Mouse (Mus musculus): ENCODE results near the gene Faap100. TPM values are rescaled to one million over a fixed set of nuclear protein-coding genes. Genes with fewer than 3 reads are reported as not detected.

Gene Faap100
- total and polyA plus RNA-seq, 3 experiments, result 6.2 to 30.6 (median 13.6) TPM

DNA sequence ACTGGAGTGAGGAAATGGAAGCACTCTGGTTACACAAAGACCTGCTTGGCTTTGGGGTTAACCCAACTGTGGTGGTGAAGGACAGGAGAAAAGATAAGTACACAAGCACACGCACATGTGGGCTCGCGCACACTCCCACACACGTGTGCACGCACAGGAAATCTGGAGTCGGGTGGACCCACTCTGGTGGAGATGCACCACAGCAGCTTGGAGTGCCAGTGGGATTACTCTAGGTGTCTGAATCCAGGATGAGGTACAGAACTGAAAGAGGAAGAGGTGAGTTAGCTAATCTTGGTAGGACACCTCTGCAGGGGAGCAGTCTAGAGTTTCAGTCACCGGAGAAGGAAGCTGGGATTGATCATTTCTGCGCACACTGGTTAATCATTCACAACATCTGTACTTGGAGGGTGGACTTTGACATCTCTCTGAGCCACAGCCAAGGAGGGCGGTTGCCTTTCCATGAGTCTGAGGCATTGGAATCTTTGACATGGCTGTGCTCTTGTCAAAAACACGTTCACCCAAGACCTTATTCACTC lies 38.5 kb downstream of the Faap100 start:
- H3K27me3 ChIP-seq (ENCODE audit: insufficient read depth, low read length), result peaks cover 18% of the 10 kb centered on the region
- no peak for ATAC-seq (ENCODE audit: extremely low read depth, insufficient number of reproducible peaks, low FRiP score, poor library complexity, severe bottlenecking)
- TF ChIP-seq CTCF (IDR thresholded peaks at IDR 0.05; ENCODE audit: low read depth, low read length) (no peak), POLR2AphosphoS5 (IDR thresholded peaks at IDR 0.05; ENCODE audit: insufficient replicate concordance, low read depth, low read length) (no peak), TAL1 (conservative IDR thresholded peaks at IDR 0.05; ENCODE audit: low read depth, low read length) (no peak), GATA2 (IDR thresholded peaks at IDR 0.05; ENCODE audit: borderline replicate concordance, low read depth, low read length) (no peak), GATA1 (IDR thresholded peaks at IDR 0.05; ENCODE audit: borderline replicate concordance, low read length) (no peak)
- H3K4me3 ChIP-seq (ENCODE audit: low read depth, low read length), result no peak overlapping the region; the same call in 1 of the 2 replicates
- H3K4me1 ChIP-seq (ENCODE audit: insufficient read depth, low read depth, low read length), result peaks cover 10% of the 10 kb centered on the region
- no peak for DNase-seq (ENCODE audit: low spot score)
- H3K9me3 ChIP-seq (replicated peaks), result no peaks in the 10 kb centered on the region
- peaks cover 2% of the 10 kb centered on the region for H3K36me3 ChIP-seq (replicated peaks)

DNA sequence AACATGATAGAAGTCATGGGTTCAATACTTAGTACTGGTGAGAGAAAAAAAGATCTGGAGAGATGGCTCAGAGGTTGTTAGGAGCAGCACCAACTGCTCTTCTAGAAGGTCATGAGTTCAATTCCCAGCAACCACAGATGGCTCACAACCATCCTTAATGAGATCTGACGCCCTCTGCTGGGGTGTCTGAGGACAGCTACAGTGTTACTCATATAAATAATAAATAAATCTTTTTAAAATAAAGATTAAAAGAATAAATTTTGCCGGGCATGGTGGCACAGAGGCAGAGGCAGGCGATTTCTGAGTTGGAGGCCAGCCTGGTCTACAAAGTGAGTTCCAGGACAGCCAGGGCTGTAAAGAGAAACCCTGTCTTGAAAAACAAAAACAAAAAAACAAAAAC lies 39.8 kb downstream of the Faap100 start:
- Histone ChIP-seq H3K9me3 (replicated peaks) (peaks cover 3% of the 10 kb centered on the region; the same call in 1 of the 2 replicates), H3K4me1 (ENCODE audit: insufficient read depth, low read depth, low read length) (peaks cover 10% of the 10 kb centered on the region), H3K36me3 (replicated peaks) (no peaks in the 10 kb centered on the region), H3K4me3 (ENCODE audit: low read depth, low read length) (no peak overlapping the region), H3K27me3 (ENCODE audit: insufficient read depth, low read length) (peaks cover 18% of the 10 kb centered on the region)
- ATAC-seq (ENCODE audit: extremely low read depth, insufficient number of reproducible peaks, low FRiP score, poor library complexity, severe bottlenecking) (no peak), DNase-seq (ENCODE audit: low spot score) (no peak)
- TF ChIP-seq POLR2AphosphoS5 (IDR thresholded peaks at IDR 0.05; ENCODE audit: insufficient replicate concordance, low read depth, low read length) (no peak), TAL1 (conservative IDR thresholded peaks at IDR 0.05; ENCODE audit: low read depth, low read length) (no peak), GATA2 (IDR thresholded peaks at IDR 0.05; ENCODE audit: borderline replicate concordance, low read depth, low read length) (no peak), CTCF (IDR thresholded peaks at IDR 0.05; ENCODE audit: low read depth, low read length) (no peak), GATA1 (IDR thresholded peaks at IDR 0.05; ENCODE audit: borderline replicate concordance, low read length) (no peak)

DNA sequence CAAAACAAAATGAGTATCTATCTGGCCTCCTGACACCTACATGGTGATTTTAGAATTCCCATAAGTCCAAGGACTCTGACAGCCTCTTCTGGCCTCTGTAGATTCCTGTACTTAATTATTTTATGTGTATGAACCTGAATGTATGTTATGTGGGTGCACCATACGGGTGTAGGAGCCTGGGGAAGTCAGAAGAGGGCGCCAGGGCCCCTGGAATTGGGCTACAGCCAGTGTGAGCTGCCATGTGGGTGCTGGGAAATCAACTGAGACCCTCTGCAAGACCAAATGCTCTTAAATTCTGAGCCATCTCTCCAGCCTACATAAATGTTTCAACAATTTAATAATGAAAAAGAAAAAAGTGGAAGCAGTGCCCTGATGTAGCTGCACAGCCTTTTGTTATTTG lies 41.1 kb downstream of the Faap100 start:
- Histone ChIP-seq H3K27me3 (ENCODE audit: insufficient read depth, low read length) (peaks cover 18% of the 10 kb centered on the region), H3K36me3 (replicated peaks) (no peaks in the 10 kb centered on the region), H3K9me3 (replicated peaks) (peaks cover 3% of the 10 kb centered on the region; the same call in 1 of the 2 replicates), H3K4me3 (ENCODE audit: low read depth, low read length) (no peak overlapping the region), H3K4me1 (ENCODE audit: insufficient read depth, low read depth, low read length) (peaks cover 10% of the 10 kb centered on the region)
- ATAC-seq (ENCODE audit: extremely low read depth, insufficient number of reproducible peaks, low FRiP score, poor library complexity, severe bottlenecking) (no peak), DNase-seq (ENCODE audit: low spot score) (no peak)
- TF ChIP-seq CTCF (IDR thresholded peaks at IDR 0.05; ENCODE audit: low read depth, low read length), result no peak
- no peak for TF ChIP-seq GATA1 (IDR thresholded peaks at IDR 0.05; ENCODE audit: borderline replicate concordance, low read length)

DNA sequence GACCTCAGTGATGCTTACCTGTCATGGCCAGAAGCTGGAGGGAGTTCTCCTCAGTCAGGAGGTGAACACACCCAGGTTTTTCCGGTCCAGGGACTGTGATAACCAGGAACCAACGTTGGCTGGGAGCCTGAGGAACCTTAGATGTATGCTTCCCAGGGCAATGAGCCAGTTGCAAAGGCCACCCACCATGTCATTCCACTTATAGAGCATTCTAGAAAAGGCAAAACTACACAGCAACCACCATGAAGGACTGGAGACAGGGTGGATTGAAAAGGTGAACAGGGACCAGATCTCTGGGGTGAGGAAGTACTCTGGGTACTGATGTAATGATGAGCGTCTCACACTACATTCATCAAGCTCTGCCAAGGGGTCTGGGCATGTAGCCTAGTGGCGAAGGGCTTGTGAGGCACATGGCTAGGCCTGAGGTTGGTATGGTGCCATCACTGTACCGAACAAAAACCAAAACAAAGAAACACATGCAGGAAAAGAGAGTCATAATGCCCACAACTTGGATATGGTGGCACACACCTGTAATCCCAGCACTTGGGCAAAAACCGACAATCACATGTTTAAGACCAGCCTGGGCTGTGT lies 43.0 kb downstream of the Faap100 start:
- DNase-seq (ENCODE audit: low spot score) (no peak), ATAC-seq (ENCODE audit: extremely low read depth, insufficient number of reproducible peaks, low FRiP score, poor library complexity, severe bottlenecking) (no peak)
- Histone ChIP-seq H3K4me3 (ENCODE audit: low read depth, low read length) (no peak overlapping the region), H3K9me3 (replicated peaks) (peaks cover 3% of the 10 kb centered on the region; the same call in 1 of the 2 replicates), H3K36me3 (replicated peaks) (no peaks in the 10 kb centered on the region), H3K27me3 (ENCODE audit: insufficient read depth, low read length) (peaks cover 18% of the 10 kb centered on the region), H3K4me1 (ENCODE audit: insufficient read depth, low read depth, low read length) (peaks cover 10% of the 10 kb centered on the region)
- TF ChIP-seq CTCF (IDR thresholded peaks at IDR 0.05; ENCODE audit: low read depth, low read length), result no peak
- TF ChIP-seq GATA1 (IDR thresholded peaks at IDR 0.05; ENCODE audit: borderline replicate concordance, low read length), result no peak
- TF ChIP-seq TAL1 (conservative IDR thresholded peaks at IDR 0.05; ENCODE audit: low read depth, low read length), result no peak
- TF ChIP-seq POLR2AphosphoS5 (IDR thresholded peaks at IDR 0.05; ENCODE audit: insufficient replicate concordance, low read depth, low read length), result no peak
- TF ChIP-seq GATA2 (IDR thresholded peaks at IDR 0.05; ENCODE audit: borderline replicate concordance, low read depth, low read length), result no peak

DNA sequence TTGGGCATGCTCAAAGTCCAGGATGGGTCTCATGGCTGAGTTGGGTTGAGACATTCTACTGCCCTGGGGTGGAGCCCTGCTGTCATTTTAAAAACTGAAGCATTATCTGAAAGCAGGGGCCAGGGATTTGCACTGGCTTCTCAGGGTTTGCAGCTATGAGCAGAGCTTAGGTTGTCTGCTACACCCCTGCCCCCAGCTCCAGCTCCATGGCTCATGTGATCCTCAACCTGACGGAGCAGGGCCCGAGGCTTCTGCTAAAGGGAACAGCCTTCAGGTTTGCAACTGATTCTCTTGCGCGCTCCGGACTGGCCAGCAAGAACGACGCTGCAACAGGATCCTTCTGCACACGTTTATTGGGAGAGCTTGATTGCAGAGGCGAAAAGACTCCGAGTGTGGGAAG lies 58.4 kb downstream of the Faap100 start:
- Histone ChIP-seq H3K9me3 (replicated peaks) (peaks cover 2% of the 10 kb centered on the region), H3K4me1 (ENCODE audit: insufficient read depth, low read depth, low read length) (peaks cover 22% of the 10 kb centered on the region), H3K27me3 (ENCODE audit: insufficient read depth, low read length) (peaks cover 2% of the 10 kb centered on the region; the same call in 1 of the 2 replicates), H3K4me3 (ENCODE audit: low read depth, low read length) (no peak overlapping the region), H3K36me3 (replicated peaks) (no peaks in the 10 kb centered on the region)
- ATAC-seq (ENCODE audit: extremely low read depth, insufficient number of reproducible peaks, low FRiP score, poor library complexity, severe bottlenecking) (no peak), DNase-seq (ENCODE audit: low spot score) (no peak)
- TF ChIP-seq TAL1 (conservative IDR thresholded peaks at IDR 0.05; ENCODE audit: low read depth, low read length), result no peak
- TF ChIP-seq GATA1 (IDR thresholded peaks at IDR 0.05; ENCODE audit: borderline replicate concordance, low read length), result no peak
- TF ChIP-seq GATA2 (IDR thresholded peaks at IDR 0.05; ENCODE audit: borderline replicate concordance, low read depth, low read length), result no peak
- TF ChIP-seq CTCF (IDR thresholded peaks at IDR 0.05; ENCODE audit: low read depth, low read length), result no peak

DNA sequence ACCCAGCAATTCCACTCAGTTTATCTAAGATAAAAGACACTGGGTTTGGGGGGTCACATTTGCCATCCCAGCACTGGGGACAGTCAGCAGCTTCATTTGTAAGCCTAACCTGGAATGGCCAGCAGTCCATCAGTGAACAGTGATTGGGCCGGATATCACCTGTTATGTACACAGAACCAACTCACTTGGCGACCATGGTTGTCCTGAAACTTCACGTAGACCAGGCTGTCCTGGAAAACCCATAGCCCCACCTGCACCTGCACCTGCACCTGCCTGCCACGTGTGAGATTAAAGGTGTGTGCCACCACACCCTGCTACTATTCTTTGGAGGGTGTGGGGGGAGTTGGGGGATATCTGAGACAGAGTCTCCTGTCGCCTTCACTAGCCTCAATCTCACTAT lies 59.3 kb downstream of the Faap100 start:
- Histone ChIP-seq H3K4me3 (ENCODE audit: low read depth, low read length) (no peak overlapping the region), H3K27me3 (ENCODE audit: insufficient read depth, low read length) (peaks cover 2% of the 10 kb centered on the region; the same call in 1 of the 2 replicates), H3K4me1 (ENCODE audit: insufficient read depth, low read depth, low read length) (peaks cover 27% of the 10 kb centered on the region), H3K9me3 (replicated peaks) (peaks cover 2% of the 10 kb centered on the region), H3K36me3 (replicated peaks) (no peaks in the 10 kb centered on the region)
- TF ChIP-seq GATA1 (IDR thresholded peaks at IDR 0.05; ENCODE audit: borderline replicate concordance, low read length) (no peak), POLR2AphosphoS5 (IDR thresholded peaks at IDR 0.05; ENCODE audit: insufficient replicate concordance, low read depth, low read length) (no peak), GATA2 (IDR thresholded peaks at IDR 0.05; ENCODE audit: borderline replicate concordance, low read depth, low read length) (no peak), CTCF (IDR thresholded peaks at IDR 0.05; ENCODE audit: low read depth, low read length) (no peak), TAL1 (conservative IDR thresholded peaks at IDR 0.05; ENCODE audit: low read depth, low read length) (no peak)
- ATAC-seq (ENCODE audit: extremely low read depth, insufficient number of reproducible peaks, low FRiP score, poor library complexity, severe bottlenecking) (no peak), DNase-seq (ENCODE audit: low spot score) (no peak)

Other genes starting within 250 kb of the Faap100 start
Only the 20 nearest of the 22 such genes appear.
- 47.0 and 52.8 TPM in 2 replicates for gene Slc38a10, start 227.4 kb downstream of the Faap100 start, total RNA-seq (2014; fragmentation: Nextera tagmentation)
- gene Slc38a10, start 227.4 kb downstream of the Faap100 start, total RNA-seq (2017), result 65.4 and 69.5 TPM in 2 replicates
- gene Slc38a10, start 227.4 kb downstream of the Faap100 start, polyA plus RNA-seq (2012), result 92.4 and 92.6 TPM in 2 replicates
- gene Bahcc1, start 145.8 kb downstream of the Faap100 start, total RNA-seq (2014; fragmentation: Nextera tagmentation), result 0.10 TPM in 1 of 2 replicates, not detected in the other
- 0.05 and 0.12 TPM in 2 replicates for gene Bahcc1, start 145.8 kb downstream of the Faap100 start, total RNA-seq (2017)
- 0.42 and 0.50 TPM in 2 replicates for gene Bahcc1, start 145.8 kb downstream of the Faap100 start, polyA plus RNA-seq (2012)
- gene Actg1, start 30.2 kb downstream of the Faap100 start, total RNA-seq (2014; fragmentation: Nextera tagmentation), result 128 and 155 TPM in 2 replicates
- 179 and 181 TPM in 2 replicates for gene Actg1, start 30.2 kb downstream of the Faap100 start, total RNA-seq (2017)
- 53.9 and 112 TPM in 2 replicates for gene Actg1, start 30.2 kb downstream of the Faap100 start, polyA plus RNA-seq (2012)
- gene Fscn2, start 17.2 kb downstream of the Faap100 start, total RNA-seq (2014; fragmentation: Nextera tagmentation), result not detected in 2 replicates
- 0.11 TPM in 1 of 2 replicates, not detected in the other for gene Fscn2, start 17.2 kb downstream of the Faap100 start, total RNA-seq (2017)
- gene Fscn2, start 17.2 kb downstream of the Faap100 start, polyA plus RNA-seq (2012), result 0.03 TPM in 1 of 2 replicates, not detected in the other
- gene Nploc4, start 58.9 kb upstream of the Faap100 start, total RNA-seq (2014; fragmentation: Nextera tagmentation), result 58.4 and 61.7 TPM in 2 replicates
- gene Nploc4, start 58.9 kb upstream of the Faap100 start, total RNA-seq (2017), result 38.7 and 42.7 TPM in 2 replicates
- gene Nploc4, start 58.9 kb upstream of the Faap100 start, polyA plus RNA-seq (2012), result 68.2 and 72.4 TPM in 2 replicates
- gene Tspan10, start 63.9 kb upstream of the Faap100 start, total RNA-seq (2014; fragmentation: Nextera tagmentation), result 0.68 TPM in 1 of 2 replicates, not detected in the other
- not detected in 2 replicates for gene Tspan10, start 63.9 kb upstream of the Faap100 start, total RNA-seq (2017)
- not detected in 2 replicates for gene Tspan10, start 63.9 kb upstream of the Faap100 start, polyA plus RNA-seq (2012)
- 1.7 and 3.5 TPM in 2 replicates for gene Pde6g, start 74.7 kb upstream of the Faap100 start, total RNA-seq (2014; fragmentation: Nextera tagmentation)
- 0.23 and 0.33 TPM in 2 replicates for gene Pde6g, start 74.7 kb upstream of the Faap100 start, total RNA-seq (2017)
- 0.18 and 0.23 TPM in 2 replicates for gene Pde6g, start 74.7 kb upstream of the Faap100 start, polyA plus RNA-seq (2012)
- gene Oxld1, start 79.3 kb upstream of the Faap100 start, total RNA-seq (2014; fragmentation: Nextera tagmentation), result 15.2 and 17.4 TPM in 2 replicates
- 24.9 and 25.6 TPM in 2 replicates for gene Oxld1, start 79.3 kb upstream of the Faap100 start, total RNA-seq (2017)
- gene Oxld1, start 79.3 kb upstream of the Faap100 start, polyA plus RNA-seq (2012), result 16.7 and 17.1 TPM in 2 replicates
- gene Ccdc137, start 79.4 kb upstream of the Faap100 start, total RNA-seq (2014; fragmentation: Nextera tagmentation), result 32.4 and 41.7 TPM in 2 replicates
- 41.2 and 42.8 TPM in 2 replicates for gene Ccdc137, start 79.4 kb upstream of the Faap100 start, total RNA-seq (2017)
- 44.7 and 55.5 TPM in 2 replicates for gene Ccdc137, start 79.4 kb upstream of the Faap100 start, polyA plus RNA-seq (2012)
- 18.0 and 24.5 TPM in 2 replicates for gene Arl16, start 88.8 kb upstream of the Faap100 start, total RNA-seq (2014; fragmentation: Nextera tagmentation)
- 17.0 and 24.5 TPM in 2 replicates for gene Arl16, start 88.8 kb upstream of the Faap100 start, total RNA-seq (2017)
- 21.0 and 26.0 TPM in 2 replicates for gene Arl16, start 88.8 kb upstream of the Faap100 start, polyA plus RNA-seq (2012)
- gene Mrpl12, start 105.8 kb upstream of the Faap100 start, total RNA-seq (2014; fragmentation: Nextera tagmentation), result 60.5 and 63.2 TPM in 2 replicates
- 125 and 140 TPM in 2 replicates for gene Mrpl12, start 105.8 kb upstream of the Faap100 start, total RNA-seq (2017)
- gene Mrpl12, start 105.8 kb upstream of the Faap100 start, polyA plus RNA-seq (2012), result 514 and 633 TPM in 2 replicates
- gene Slc25a10, start 113.1 kb upstream of the Faap100 start, total RNA-seq (2014; fragmentation: Nextera tagmentation), result 18.2 and 18.7 TPM in 2 replicates
- gene Slc25a10, start 113.1 kb upstream of the Faap100 start, total RNA-seq (2017), result 22.1 and 27.6 TPM in 2 replicates
- gene Slc25a10, start 113.1 kb upstream of the Faap100 start, polyA plus RNA-seq (2012), result 38.7 and 45.3 TPM in 2 replicates
- gene Gcgr, start 151.9 kb upstream of the Faap100 start, total RNA-seq (2014; fragmentation: Nextera tagmentation), result not detected in 2 replicates
- not detected in 2 replicates for gene Gcgr, start 151.9 kb upstream of the Faap100 start, total RNA-seq (2017)
- gene Gcgr, start 151.9 kb upstream of the Faap100 start, polyA plus RNA-seq (2012), result not detected in 2 replicates
- 53.8 and 64.3 TPM in 2 replicates for gene Mcrip1, start 171.0 kb upstream of the Faap100 start, total RNA-seq (2014; fragmentation: Nextera tagmentation)
- 19.2 and 20.9 TPM in 2 replicates for gene Mcrip1, start 171.0 kb upstream of the Faap100 start, total RNA-seq (2017)
- 176 and 205 TPM in 2 replicates for gene Mcrip1, start 171.0 kb upstream of the Faap100 start, polyA plus RNA-seq (2012)
- gene Ppp1r27, start 172.4 kb upstream of the Faap100 start, total RNA-seq (2014; fragmentation: Nextera tagmentation), result not detected in 2 replicates
- not detected in 2 replicates for gene Ppp1r27, start 172.4 kb upstream of the Faap100 start, total RNA-seq (2017)
- gene Ppp1r27, start 172.4 kb upstream of the Faap100 start, polyA plus RNA-seq (2012), result not detected in 2 replicates
- 268 and 289 TPM in 2 replicates for gene P4hb, start 194.5 kb upstream of the Faap100 start, total RNA-seq (2014; fragmentation: Nextera tagmentation)
- 411 and 414 TPM in 2 replicates for gene P4hb, start 194.5 kb upstream of the Faap100 start, total RNA-seq (2017)
- gene P4hb, start 194.5 kb upstream of the Faap100 start, polyA plus RNA-seq (2012), result 516 and 719 TPM in 2 replicates
- 354 and 381 TPM in 2 replicates for gene Arhgdia, start 202.9 kb upstream of the Faap100 start, total RNA-seq (2014; fragmentation: Nextera tagmentation)
- gene Arhgdia, start 202.9 kb upstream of the Faap100 start, total RNA-seq (2017), result 155 and 158 TPM in 2 replicates
- gene Arhgdia, start 202.9 kb upstream of the Faap100 start, polyA plus RNA-seq (2012), result 1,000 and 1,072 TPM in 2 replicates
- 89.8 and 122 TPM in 2 replicates for gene Alyref, start 219.6 kb upstream of the Faap100 start, total RNA-seq (2014; fragmentation: Nextera tagmentation)
- gene Alyref, start 219.6 kb upstream of the Faap100 start, total RNA-seq (2017), result 270 and 280 TPM in 2 replicates
- gene Alyref, start 219.6 kb upstream of the Faap100 start, polyA plus RNA-seq (2012), result 505 and 623 TPM in 2 replicates
- gene Anapc11, start 219.7 kb upstream of the Faap100 start, total RNA-seq (2014; fragmentation: Nextera tagmentation), result 83.1 and 83.8 TPM in 2 replicates
- 62.3 and 69.3 TPM in 2 replicates for gene Anapc11, start 219.7 kb upstream of the Faap100 start, total RNA-seq (2017)
- gene Anapc11, start 219.7 kb upstream of the Faap100 start, polyA plus RNA-seq (2012), result 176 and 212 TPM in 2 replicates
- gene Npb, start 229.7 kb upstream of the Faap100 start, total RNA-seq (2014; fragmentation: Nextera tagmentation), result 1.9 and 2.6 TPM in 2 replicates
- gene Npb, start 229.7 kb upstream of the Faap100 start, total RNA-seq (2017), result 0.58 TPM in 1 of 2 replicates, not detected in the other
- 3.2 and 3.8 TPM in 2 replicates for gene Npb, start 229.7 kb upstream of the Faap100 start, polyA plus RNA-seq (2012)